Mouse (Mus musculus) v-Abl transformed pro-B cells (cell line): Measurements from ENCODE around the gene E130114P18Rik.

ENCODE experiments used
- in situ Hi-C, 2 experiments: fragments of 400-800 bp; cut with MboI; formaldehyde crosslinking; loops; one replicate each; pipeline ENCODE4 v1.15.1; 2025; ENCODE audit not compliant: unreplicated experiment in 2 of 2

The E130114P18Rik gene

DNA sequence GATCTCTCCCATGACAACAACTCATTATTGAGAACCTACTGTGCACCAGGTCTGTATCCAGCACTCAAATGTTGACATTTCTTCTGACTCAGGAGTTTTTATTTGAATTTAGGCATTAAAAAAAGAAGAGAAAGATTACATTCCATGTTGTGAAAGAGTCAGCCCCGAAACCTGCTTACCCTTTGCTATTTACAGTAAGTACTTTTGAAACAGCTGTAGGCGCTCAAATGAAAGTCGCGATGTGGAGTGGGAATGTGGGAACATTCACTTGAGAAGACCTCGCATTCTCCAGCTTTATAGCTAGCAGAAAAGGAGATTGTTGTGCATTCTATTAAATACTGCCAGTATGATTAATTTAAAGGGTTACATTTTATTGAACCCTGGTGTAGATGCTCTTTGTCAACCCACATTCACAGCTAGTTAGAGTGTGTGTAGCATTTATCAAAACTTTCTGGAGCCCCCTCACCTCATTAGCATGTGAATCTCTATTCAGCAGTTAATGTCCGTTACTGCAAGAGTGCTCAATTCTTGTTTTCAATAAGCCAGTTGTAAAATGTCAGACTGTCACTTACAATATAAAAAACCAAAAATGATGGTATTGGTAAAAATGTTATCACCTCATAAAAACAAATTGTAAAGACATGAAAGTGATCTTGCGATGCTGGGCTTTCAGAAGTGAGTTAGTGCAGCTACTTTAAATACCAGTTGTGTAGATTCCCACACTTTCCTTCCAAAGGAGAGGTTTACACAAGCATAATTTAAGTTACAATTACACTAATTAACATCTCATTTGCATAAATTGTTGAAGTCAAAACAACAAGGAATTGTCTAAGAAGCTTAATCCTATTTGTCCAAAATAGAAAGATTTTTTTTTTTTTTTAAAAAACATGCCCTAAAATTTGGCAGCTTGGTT lies 28.3 kb upstream of the E130114P18Rik start:
- in situ Hi-C loops = no loop called here

GRCm38 (mm10) chr4:97805255-97805654 lies 27.4 kb upstream of the E130114P18Rik start:
- in situ Hi-C loops = no loop called here

- in situ Hi-C loops = no loop called here
Measured at GRCm38 (mm10) chr4:97804638-97805037, 26.8 kb upstream of the E130114P18Rik start.

DNA sequence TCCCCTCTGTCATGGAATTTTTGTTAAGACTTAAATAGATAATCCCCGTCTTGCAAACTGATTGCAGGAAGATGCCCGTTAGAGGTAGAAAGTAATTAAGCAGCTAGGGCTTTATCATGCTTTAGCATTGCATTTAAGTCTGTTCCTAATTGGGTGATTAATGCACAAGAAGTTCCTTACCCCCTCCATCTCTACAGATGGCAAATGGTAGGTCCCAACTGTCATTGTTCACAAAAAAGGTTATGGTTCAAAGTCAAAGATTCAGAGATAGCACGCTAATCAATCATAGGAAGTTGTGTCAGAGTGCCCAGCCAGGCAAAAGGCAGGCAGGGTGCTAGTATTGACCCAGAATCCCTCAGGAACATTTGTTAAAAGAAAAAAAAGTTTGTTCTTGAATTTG lies 25.9 kb upstream of the E130114P18Rik start:
- in situ Hi-C loops = no loop called here

DNA sequence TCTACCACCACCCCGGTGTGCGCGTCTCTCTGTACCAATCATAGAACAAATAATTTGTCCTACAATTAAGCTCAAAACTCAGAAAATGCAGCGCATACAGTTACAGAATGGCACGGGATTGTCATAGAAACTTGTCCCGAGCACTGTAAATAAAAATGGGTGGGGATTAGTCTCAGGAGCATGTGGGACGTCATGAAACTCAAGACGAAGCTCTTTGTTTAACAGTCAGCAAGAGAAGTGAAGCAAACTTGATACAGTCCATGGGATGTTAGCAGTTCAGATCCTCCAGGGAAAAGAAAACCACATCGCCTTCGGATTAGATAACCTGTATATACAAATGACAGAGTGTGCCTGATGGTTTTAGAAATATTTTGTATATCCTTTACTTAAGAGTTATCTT lies 18.6 kb upstream of the E130114P18Rik start:
- in situ Hi-C loops = no loop called here

GRCm38 (mm10) chr4:97795957-97796356 lies 18.1 kb upstream of the E130114P18Rik start:
- in situ Hi-C loops = no loop called here

DNA sequence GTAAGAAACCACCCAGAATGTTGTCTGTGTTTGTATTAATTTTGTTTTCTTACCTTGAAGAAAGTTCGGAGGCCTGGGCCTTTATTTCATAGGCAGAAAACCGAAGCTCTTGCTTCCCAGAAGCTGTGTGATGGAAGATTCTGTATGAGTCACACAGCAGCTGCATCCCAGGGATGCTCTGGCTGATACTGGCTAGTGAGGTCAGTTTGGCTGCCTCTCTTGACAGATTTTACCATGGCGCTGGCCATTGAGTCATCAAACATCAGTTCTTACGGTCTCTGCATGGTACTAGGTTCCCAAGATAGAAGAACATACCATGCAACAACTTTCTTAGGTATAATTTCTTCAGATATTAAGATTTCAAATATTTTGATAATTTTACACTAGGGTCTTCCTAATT lies 17.0 kb upstream of the E130114P18Rik start:
- in situ Hi-C loops = no loop called here

DNA sequence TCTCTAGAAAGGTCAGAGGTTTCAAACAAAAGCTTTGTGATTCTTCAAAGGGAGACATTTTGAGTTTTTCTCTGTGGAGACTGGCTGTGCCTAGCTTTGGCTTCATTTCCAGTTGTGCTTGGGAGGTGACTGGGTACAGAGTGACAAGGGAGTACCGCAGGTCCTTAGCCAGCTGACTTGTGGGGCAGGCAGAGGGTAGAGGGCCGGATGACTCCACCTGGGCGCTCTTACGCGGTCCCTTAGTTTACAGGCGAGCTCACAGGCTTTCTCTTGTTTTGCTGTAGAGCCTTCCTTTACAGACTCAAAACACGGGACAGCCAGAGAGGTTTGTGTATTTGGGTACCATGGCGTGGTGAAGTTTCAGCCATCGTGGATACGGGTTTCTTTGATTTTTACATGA lies 16.1 kb upstream of the E130114P18Rik start:
- in situ Hi-C loops = no loop called here

DNA sequence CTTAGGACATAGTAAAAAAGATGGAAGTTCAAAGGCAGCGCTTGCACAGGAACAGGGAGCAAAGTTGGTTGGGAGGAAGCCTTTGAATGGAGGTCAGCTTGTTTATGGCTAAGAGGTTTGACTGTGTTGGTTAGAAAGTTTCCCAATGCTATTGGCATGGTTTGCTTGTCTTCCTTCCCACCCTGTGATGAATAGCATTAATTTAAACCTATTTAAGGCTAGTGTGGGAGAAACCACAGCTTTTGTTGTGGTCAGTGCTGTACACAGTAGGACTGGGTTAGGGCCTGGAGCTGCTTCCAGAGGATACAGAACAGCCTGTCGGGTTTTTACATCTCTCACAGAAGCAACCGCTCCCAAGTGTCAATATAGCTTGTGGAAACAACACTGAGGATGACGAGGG lies 10.7 kb upstream of the E130114P18Rik start:
- in situ Hi-C loops = no loop called here

- in situ Hi-C loops = no loop called here
Measured at GRCm38 (mm10) chr4:97787515-97787914, 9.6 kb upstream of the E130114P18Rik start.

GRCm38 (mm10) chr4:97786571-97786970 lies 8.7 kb upstream of the E130114P18Rik start:
- in situ Hi-C loops = no loop called here

- in situ Hi-C loops = no loop called here
Measured at GRCm38 (mm10) chr4:97785547-97786271, 7.8 kb upstream of the E130114P18Rik start.

- in situ Hi-C loops = no loop called here
Measured at GRCm38 (mm10) chr4:97784236-97784635, 6.4 kb upstream of the E130114P18Rik start.

DNA sequence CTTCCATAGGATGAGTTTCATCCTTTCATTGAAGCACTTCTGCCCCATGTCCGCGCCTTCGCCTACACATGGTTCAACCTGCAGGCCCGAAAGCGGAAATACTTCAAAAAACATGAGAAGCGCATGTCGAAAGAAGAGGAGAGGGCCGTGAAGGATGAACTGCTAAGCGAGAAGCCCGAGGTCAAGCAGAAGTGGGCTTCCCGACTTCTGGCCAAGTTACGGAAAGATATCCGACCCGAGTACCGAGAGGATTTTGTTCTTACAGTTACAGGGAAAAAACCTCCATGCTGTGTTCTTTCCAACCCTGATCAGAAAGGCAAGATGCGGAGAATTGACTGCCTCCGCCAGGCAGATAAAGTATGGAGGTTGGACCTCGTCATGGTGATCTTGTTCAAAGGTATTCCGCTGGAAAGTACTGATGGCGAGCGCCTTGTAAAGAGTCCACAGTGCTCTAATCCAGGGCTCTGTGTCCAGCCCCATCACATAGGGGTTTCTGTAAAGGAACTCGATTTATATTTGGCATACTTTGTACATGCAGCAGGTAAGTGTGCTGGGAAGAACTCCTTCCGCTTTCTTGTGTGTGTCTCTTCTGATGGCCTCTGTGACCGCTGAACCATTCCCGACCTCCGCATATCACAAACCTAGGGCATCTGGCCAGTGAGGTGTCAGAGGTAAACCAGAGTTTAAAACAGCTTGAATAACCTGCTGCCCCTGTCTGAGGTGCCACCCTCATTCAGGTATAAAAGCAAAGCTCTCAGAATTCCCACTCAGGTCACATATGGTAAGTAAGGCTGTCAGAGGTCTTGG lies 5.4 kb upstream of the E130114P18Rik start:
- in situ Hi-C loops = no loop called here

DNA sequence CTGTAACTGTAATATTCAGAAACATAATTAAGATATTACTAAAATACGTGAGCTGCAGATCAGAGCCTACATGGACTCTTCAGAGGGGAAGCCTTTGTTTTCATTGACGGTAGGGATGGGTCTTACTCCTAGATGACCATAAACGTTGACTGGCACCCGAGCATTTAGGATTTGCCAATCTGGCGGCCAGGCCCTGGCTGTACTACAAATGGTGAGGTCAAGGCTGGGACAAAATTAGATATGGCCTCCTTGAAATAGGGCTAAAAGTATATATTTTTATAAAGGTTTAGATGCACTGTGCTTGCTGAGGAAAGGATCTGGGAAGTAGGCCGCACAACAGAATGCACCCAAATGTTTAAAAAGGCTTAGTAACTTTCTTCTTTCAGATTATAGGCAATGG lies 4.6 kb upstream of the E130114P18Rik start:
- in situ Hi-C loops = no loop called here

GRCm38 (mm10) chr4:97782069-97782468 lies 4.2 kb upstream of the E130114P18Rik start:
- in situ Hi-C loops = no loop called here

- in situ Hi-C loops = no loop called here
Measured at GRCm38 (mm10) chr4:97780666-97781435, 3.0 kb upstream of the E130114P18Rik start.

GRCm38 (mm10) chr4:97780024-97780423 lies 2.1 kb upstream of the E130114P18Rik start:
- in situ Hi-C loops = no loop called here

DNA sequence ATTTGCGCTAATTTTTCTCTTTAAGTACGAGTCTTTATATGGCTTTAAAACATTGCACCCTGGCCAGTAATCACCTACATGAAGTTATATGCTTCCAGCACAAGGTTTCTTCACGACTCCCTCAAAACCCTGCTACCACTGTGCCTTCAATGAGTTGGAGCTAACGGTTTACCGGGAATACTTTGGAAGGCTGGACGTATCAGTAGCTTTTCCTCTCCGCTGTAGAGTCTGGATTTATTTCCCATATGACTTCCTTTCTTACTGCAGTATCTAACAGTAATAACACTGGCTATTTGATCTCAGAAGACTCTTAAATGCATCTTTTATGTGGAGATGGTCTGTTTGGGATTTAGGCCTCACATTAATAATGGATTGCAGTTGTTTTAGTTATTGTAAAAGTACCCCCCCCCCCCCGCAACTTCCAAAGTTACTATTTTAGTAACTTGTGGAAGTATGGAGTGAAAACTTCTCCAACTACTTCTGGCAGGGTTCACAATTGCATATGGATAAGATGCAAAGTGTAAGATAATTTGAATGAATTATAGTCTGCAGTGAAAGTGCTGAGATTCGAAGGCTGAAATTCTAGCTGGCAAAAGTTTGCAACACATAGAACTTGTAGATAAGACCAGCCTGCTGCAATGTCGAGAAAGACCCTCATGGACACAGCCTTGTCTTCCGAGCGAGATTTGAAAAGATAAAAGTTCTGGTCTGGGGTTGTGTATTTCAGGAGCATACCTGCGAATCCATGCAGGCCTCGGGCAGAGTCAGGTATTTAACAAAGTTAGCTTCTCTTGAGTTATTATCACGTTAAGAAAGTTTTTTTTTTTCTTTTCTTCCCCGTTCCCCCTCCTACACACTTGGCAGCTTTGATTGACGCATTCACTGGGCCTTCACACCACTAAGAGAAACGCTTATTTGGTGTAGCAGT lies 1.4 kb upstream of the E130114P18Rik start:
- in situ Hi-C loops = no loop called here
